Mouse (Mus musculus) ES-E14 (cell line): ENCODE results near the gene Psmd7. TPM values are rescaled to one million over a fixed set of nuclear protein-coding genes. Genes with fewer than 3 reads are reported as not detected.

Experiments used
- DNase-seq: peaks from one replicate; pipeline ENCODE4 v3.0.0-alpha.2; 2013; ENCODE audit warnings: low read depth, low spot score
- H3K27ac ChIP-seq: 2 replicates; pipeline ENCODE4 v1.5.1; 2012; ENCODE audit warnings: low read depth, mild to moderate bottlenecking, low read length, moderate library complexity, mixed read lengths; ENCODE audit not compliant: poor library complexity, insufficient read depth, severe bottlenecking
- H3K36me3 ChIP-seq: 2 replicates; pipeline ENCODE4 v1.6.1; 2012; ENCODE audit warnings: mild to moderate bottlenecking, low read length, moderate library complexity, mixed read lengths; ENCODE audit not compliant: control insufficient read depth, poor library complexity, insufficient read depth, severe bottlenecking
- H3K4me1 ChIP-seq, 2 experiments: fragments of 150-350 bp in 1 of 2; sonication (generic) in 1 of 2; 2 replicates each; pipeline ENCODE4 v1.6.1; 2012; ENCODE audit warnings: low read length in 2 of 2, mild to moderate bottlenecking in 1 of 2, mixed read lengths in 1 of 2; ENCODE audit not compliant: control insufficient read depth in 2 of 2, insufficient read depth in 2 of 2, poor library complexity in 1 of 2
- H3K4me3 ChIP-seq, 2 experiments: fragments of 150-350 bp in 1 of 2; sonication (generic) in 1 of 2; 2 replicates each; pipeline ENCODE4 v1.5.1; 2012; ENCODE audit warnings: low read length in 2 of 2, low read depth in 1 of 2, mild to moderate bottlenecking in 1 of 2, mixed read lengths in 1 of 2; ENCODE audit not compliant: insufficient read depth in 1 of 2, poor library complexity in 1 of 2, severe bottlenecking in 1 of 2
- H3K9ac ChIP-seq: 2 replicates; pipeline ENCODE4 v1.6.1; 2012; ENCODE audit warnings: low read depth, mild to moderate bottlenecking, low read length, mixed read lengths; ENCODE audit not compliant: poor library complexity, insufficient read depth, severe bottlenecking
- H3K9me3 ChIP-seq: fragments of 150-350 bp; sonication (generic); 2 replicates; pipeline ENCODE4 v1.6.1; 2012; ENCODE audit warnings: low read depth, mild to moderate bottlenecking, low read length; ENCODE audit not compliant: control insufficient read depth, insufficient read depth
- CHD2 ChIP-seq: IDR thresholded peaks from 2 replicates; pipeline ENCODE4 v1.6.1; 2014; ENCODE audit warnings: mild to moderate bottlenecking, low read depth, low read length, inconsistent platforms
- HCFC1 ChIP-seq: IDR thresholded peaks from 2 replicates; pipeline ENCODE4 v1.6.1; 2012; ENCODE audit warnings: low read length, inconsistent platforms, borderline replicate concordance; ENCODE audit not compliant: insufficient read depth
- MAFK ChIP-seq: IDR thresholded peaks from 2 replicates; pipeline ENCODE4 v1.6.1; 2014; ENCODE audit warnings: mild to moderate bottlenecking, low read depth, low read length, inconsistent platforms; ENCODE audit not compliant: insufficient read depth
- ZC3H11A ChIP-seq: IDR thresholded peaks from 2 replicates; pipeline ENCODE4 v1.6.1; 2012; ENCODE audit warnings: low read depth, mild to moderate bottlenecking, inconsistent platforms, low read length, borderline replicate concordance
- ZNF384 ChIP-seq: IDR thresholded peaks from 2 replicates; pipeline ENCODE4 v1.6.1; 2012; ENCODE audit warnings: low read depth, low read length, inconsistent platforms
- in situ Hi-C, 2 experiments: fragments of 600-800 bp; cut with MboI; formaldehyde crosslinking; loops; one replicate each; pipeline ENCODE4 v1.15.1; 2025; ENCODE audit warnings: low sequenced_read_pairs in 2 of 2, inconsistent platforms in 1 of 2; ENCODE audit not compliant: unreplicated experiment in 2 of 2
- total RNA-seq: library from RNA; depleted of rRNA; stranded (reverse); fragments of 300-350 nt; gene quantifications from 2 replicates; pipeline ENCODE4 v1.2.3, GENCODE M21; 2012

Gene Psmd7
- total RNA-seq, 1 experiment = 150 TPM

DNA sequence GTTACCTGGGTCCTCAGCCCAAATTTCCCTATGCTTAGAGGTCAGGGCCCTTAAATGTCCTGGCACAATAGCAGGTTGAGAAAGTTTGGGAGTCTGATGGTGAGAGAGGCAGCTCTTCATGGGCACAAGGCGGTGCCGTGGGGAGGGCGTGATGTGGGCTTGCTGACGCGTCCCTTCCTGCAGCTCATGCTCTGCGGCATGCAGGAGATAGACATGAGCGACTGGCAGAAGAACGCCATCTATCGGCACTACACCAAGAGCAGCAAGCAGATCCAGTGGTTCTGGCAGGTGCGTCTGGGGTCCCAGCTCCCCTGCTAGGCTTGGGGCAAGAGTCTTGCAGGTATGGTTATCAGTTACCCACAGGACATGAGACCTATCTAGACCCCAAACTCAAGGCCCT lies 33.0 kb downstream of the Psmd7 start:
- Histone ChIP-seq H3K36me3 (peaks cover 13% of the 10 kb centered on the region), H3K4me1 (peaks cover 0 to 2% of the 10 kb centered on the region in 2 experiments; a peak in 1 of 4 replicates), H3K9ac (no peak overlapping the region), H3K9me3 (no peaks in the 10 kb centered on the region), H3K27ac (no peak overlapping the region), H3K4me3 (no peak overlapping the region)
- no peak for TF ChIP-seq ZNF384
- TF ChIP-seq ZC3H11A = no peak
- TF ChIP-seq MAFK = no peak
- no peak for TF ChIP-seq CHD2
- no peak for TF ChIP-seq HCFC1
- DNase-seq = no peak
- in situ Hi-C loops = no loop called here

DNA sequence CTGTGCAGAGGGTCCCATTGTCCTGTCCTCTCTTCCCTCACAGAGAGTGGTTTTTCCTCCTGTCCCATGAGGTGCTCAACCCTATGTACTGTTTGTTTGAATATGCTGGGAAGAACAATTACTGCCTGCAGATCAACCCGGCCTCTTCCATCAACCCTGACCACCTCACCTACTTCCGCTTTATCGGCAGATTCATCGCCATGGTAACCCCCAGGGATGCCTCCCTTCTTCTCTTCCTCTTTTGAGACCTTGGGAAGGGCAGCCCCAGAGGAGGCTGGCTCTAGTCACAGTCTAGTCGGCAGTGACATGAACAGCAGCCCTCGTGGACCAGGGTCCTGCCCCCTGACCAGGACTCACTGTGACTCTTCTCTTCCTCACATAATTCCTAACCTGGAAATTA lies 36.0 kb downstream of the Psmd7 start:
- H3K4me3 ChIP-seq = no peak overlapping the region
- in situ Hi-C loops = no loop called here
- H3K27ac ChIP-seq = no peak overlapping the region
- no peak for DNase-seq
- H3K9me3 ChIP-seq = no peaks in the 10 kb centered on the region
- peaks cover 12% of the 10 kb centered on the region for H3K36me3 ChIP-seq
- H3K9ac ChIP-seq = no peak overlapping the region
- TF ChIP-seq CHD2 = no peak
- H3K4me1 ChIP-seq = no peaks in the 10 kb centered on the region

DNA sequence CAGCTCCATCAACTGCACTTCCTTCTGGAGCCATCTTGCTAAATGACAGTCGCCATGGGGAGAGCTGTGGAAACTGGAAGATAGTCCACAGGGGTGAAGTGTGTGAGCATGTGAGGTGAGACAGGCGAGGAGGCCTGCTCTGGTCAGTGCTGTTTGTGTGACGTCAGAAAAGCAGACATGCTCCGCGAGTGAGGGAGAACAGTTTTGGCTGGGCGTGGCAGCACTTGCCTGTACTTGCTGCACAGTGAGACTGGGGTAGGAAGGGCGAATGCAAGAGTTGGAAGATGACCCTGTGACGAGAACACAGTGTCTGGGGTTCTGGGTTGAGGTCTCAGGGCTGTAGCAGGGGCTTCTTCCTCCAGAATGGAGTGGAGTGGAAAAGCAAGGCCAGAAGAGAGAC lies 41.4 kb downstream of the Psmd7 start:
- H3K36me3 ChIP-seq = peaks cover 6% of the 10 kb centered on the region; the same call in 1 of the 2 replicates
- H3K9me3 ChIP-seq = no peaks in the 10 kb centered on the region
- no peak for DNase-seq
- H3K9ac ChIP-seq = no peak overlapping the region; the same call in 1 of the 2 replicates
- in situ Hi-C loops = no loop called here
- no peak overlapping the region for H3K27ac ChIP-seq
- TF ChIP-seq ZNF384 = no peak
- no peak for TF ChIP-seq ZC3H11A
- no peak for TF ChIP-seq CHD2
- TF ChIP-seq HCFC1 = no peak
- no peak for TF ChIP-seq MAFK
- peak overlapping the region in 1 of 2 experiments; percentile 1; a peak in 1 of 4 replicates for H3K4me3 ChIP-seq
- peaks cover 4 to 9% of the 10 kb centered on the region in 2 experiments; a peak in 1 of 4 replicates for H3K4me1 ChIP-seq

DNA sequence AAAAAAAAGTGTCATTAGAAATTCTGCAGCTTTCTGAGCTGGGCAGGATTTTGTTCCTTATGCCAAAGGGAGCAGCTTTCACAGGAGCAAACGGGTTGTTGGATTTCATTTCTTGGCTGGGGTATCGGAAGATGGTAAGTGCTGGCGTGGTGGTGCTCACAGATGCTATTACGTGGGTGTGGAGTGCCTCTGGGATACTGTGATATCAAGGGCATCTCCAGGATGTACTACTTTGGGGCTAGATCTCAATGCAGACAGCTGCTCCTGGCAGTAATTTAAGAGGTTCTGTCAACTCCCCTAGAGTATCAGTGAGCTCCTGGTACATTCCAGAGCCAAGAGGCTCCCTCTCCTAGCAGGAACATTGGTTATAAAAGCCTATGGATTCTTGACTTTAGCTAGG lies 42.1 kb downstream of the Psmd7 start:
- in situ Hi-C loops = no loop called here
- no peak overlapping the region for H3K9ac ChIP-seq
- H3K4me1 ChIP-seq = peaks cover 4 to 9% of the 10 kb centered on the region in 2 experiments; a peak in 1 of 4 replicates
- H3K9me3 ChIP-seq = no peaks in the 10 kb centered on the region
- TF ChIP-seq MAFK (no peak), HCFC1 (no peak), ZC3H11A (no peak), ZNF384 (no peak), CHD2 (no peak)
- H3K27ac ChIP-seq = no peak overlapping the region
- no peak for DNase-seq
- H3K4me3 ChIP-seq = no peak overlapping the region
- H3K36me3 ChIP-seq = peaks cover 6% of the 10 kb centered on the region; the same call in 1 of the 2 replicates

DNA sequence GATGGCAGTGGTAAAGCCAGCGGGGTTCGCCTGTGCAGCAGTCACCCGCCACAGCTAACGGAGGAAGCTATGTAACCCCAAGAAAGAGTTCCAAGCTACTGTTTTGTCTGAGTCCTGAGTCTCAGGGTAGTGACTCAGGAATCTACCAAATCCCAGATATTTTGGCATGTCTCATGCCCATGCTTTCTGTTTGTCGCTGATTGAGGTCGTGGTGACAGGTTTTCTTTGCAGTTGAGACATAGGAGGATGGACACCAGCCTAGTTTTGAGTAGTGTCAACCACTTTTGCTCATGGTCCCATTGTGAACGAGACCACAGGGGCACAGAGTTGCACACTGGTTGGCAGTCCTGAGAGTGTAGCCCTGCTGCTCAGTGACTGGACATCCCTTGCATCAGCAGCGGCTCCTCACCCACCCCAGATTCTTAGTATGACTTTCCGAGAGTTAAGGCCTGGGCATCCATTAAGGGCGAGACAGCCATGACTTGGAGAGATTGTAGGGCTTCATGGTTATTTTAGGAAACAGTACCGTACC lies 42.6 kb downstream of the Psmd7 start:
- Histone ChIP-seq H3K4me1 (peaks cover 4 to 9% of the 10 kb centered on the region in 2 experiments; a peak in 1 of 4 replicates), H3K4me3 (no peak overlapping the region), H3K9me3 (no peaks in the 10 kb centered on the region), H3K36me3 (peaks cover 7% of the 10 kb centered on the region; the same call in 1 of the 2 replicates), H3K27ac (no peak overlapping the region), H3K9ac (no peak overlapping the region)
- in situ Hi-C loops = no loop called here
- DNase-seq = no peak
- TF ChIP-seq HCFC1 (no peak), MAFK (no peak), CHD2 (no peak), ZNF384 (no peak), ZC3H11A (no peak)
